8 mouse cellular contexts compared by ENCODE assay signal in the genomic region with DNA sequence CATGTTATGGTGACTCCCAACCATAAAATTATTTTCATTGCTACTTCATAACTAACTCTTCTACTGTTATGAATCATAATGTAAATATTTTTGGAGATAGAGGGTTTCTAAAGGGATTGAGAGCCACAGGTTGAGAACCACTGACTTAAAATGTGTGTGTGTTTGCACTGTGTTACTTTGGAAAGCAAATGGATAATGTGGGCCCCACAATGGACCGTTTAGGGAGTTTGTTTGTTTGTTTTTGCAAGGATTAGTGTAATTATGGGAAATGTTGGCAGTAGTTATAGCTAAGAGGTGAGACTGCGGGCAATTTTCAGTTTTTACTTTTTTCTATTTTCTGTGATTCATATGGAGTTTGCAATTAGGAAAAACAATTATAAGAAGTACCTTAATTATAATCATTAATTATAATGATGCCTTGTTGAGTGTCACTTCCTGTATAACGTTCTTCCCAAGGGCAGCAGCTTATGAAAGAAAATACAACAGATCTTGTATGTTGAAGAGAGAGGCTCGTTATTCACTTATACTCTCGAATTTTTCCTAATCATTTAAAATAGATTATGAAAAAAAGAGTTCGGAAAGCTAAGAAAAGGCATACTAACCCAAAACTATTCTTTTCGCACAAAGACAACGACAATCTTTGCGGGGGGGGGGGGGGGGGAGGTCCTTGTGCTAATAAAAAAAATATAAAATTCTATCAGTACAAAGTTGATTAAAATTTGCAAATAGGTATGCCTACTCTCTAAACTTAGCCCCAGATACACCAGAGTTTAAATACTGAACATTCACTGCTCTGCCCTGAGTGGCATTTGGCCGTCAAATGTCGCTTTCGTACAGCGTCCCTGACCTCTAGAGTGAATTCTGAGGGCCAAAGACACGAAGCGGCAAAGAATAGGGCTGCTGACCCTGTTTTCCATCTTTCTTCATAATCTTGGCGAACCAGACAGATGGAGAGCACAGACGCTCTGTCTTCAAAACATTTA. TPM values are rescaled to one million over a fixed set of nuclear protein-coding genes. Genes with fewer than 3 reads are reported as not detected.
DNase-seq lines count a peak whose midpoint lies in the region; ATAC-seq and TF ChIP-seq lines count a peak whose summit lies in the region.

No protein-coding gene starts in this region.

- peak overlapping the region; percentile 70 for H3K9ac ChIP-seq in heart, embryonic 12.5 days
- H3K9ac ChIP-seq in CH12.LX (ENCODE audit: insufficient read depth, low read depth) = peak overlapping the region; percentile 7
- peak overlapping the region; percentile 67 for H3K9ac ChIP-seq in embryonic facial prominence, embryonic 14.5 days (ENCODE audit: low read depth, low read length)
- H3K9ac ChIP-seq in hindbrain, postnatal 0 days (replicated peaks; ENCODE audit: low read length) = peak overlapping the region; percentile 40
- H3K9ac ChIP-seq in midbrain, embryonic 13.5 days (replicated peaks) = peak overlapping the region; percentile 52; the same call in 1 of the 2 replicates

- peak; percentile 3; the same call in 1 of the 2 replicates for TF ChIP-seq POLR2A in CH12.LX (IDR thresholded peaks at IDR 0.05; ENCODE audit: low read depth, low read length)

- no peaks in the 10 kb centered on the region for H3K9me3 ChIP-seq in heart, embryonic 12.5 days (replicated peaks)
- peaks cover 6% of the 10 kb centered on the region for H3K9me3 ChIP-seq in CH12.LX (replicated peaks; ENCODE audit: low read length)
- H3K9me3 ChIP-seq in embryonic facial prominence, embryonic 14.5 days (ENCODE audit: control insufficient read depth, low read length) = no peaks in the 10 kb centered on the region
- no peaks in the 10 kb centered on the region for H3K9me3 ChIP-seq in hindbrain, postnatal 0 days (ENCODE audit: low read length)
- H3K9me3 ChIP-seq in midbrain, embryonic 13.5 days = no peaks in the 10 kb centered on the region

- H3K27ac ChIP-seq in heart, embryonic 12.5 days (ENCODE audit: poor library complexity, severe bottlenecking) = peak overlapping the region; percentile 67
- no peak overlapping the region for H3K27ac ChIP-seq in CH12.LX (ENCODE audit: insufficient read depth, low read depth)
- H3K27ac ChIP-seq in embryonic facial prominence, embryonic 14.5 days (replicated peaks; ENCODE audit: low read depth, low read length) = peak overlapping the region; percentile 87
- H3K27ac ChIP-seq in hindbrain, postnatal 0 days = peak overlapping the region; percentile 43; the same call in 1 of the 2 replicates
- H3K27ac ChIP-seq in midbrain, embryonic 13.5 days = peak overlapping the region; percentile 27; the same call in 1 of the 2 replicates

- no peak for TF ChIP-seq EP300 in CH12.LX (IDR thresholded peaks at IDR 0.05; ENCODE audit: low read length)

- DNase-seq in heart, adult 8-10 months (ENCODE audit: low spot score) = no peak
- DNase-seq in CH12.LX (ENCODE audit: extremely low read depth) = no peak
- no peak for DNase-seq in embryonic facial prominence, embryonic 14.5 days (ENCODE audit: low spot score)
- no peak for DNase-seq in hindbrain, postnatal 0 days (ENCODE audit: low spot score)
- DNase-seq in natural killer cell, adult 2 months (ENCODE audit: low spot score in 2 of 2) = no peak
- DNase-seq in cerebellum, adult 9-10 months = no peak

- peak overlapping the region; percentile 76 for H3K4me3 ChIP-seq in heart, embryonic 12.5 days
- peak overlapping the region; percentile 65 to 92 (median 71) for H3K4me3 ChIP-seq in CH12.LX (replicated peaks in 1 of 3; ENCODE audit: low read depth in 2 of 3, low read length in 2 of 3, poor library complexity in 1 of 3)
- peak overlapping the region; percentile 72 for H3K4me3 ChIP-seq in embryonic facial prominence, embryonic 14.5 days (ENCODE audit: low read depth, low read length)
- H3K4me3 ChIP-seq in hindbrain, postnatal 0 days (ENCODE audit: low read length) = peak overlapping the region; percentile 67
- H3K4me3 ChIP-seq in midbrain, embryonic 13.5 days (replicated peaks) = peak overlapping the region; percentile 69

- no peaks in the 10 kb centered on the region for H3K27me3 ChIP-seq in heart, embryonic 12.5 days (replicated peaks)
- H3K27me3 ChIP-seq in CH12.LX (replicated peaks) = peaks cover 6% of the 10 kb centered on the region
- H3K27me3 ChIP-seq in embryonic facial prominence, embryonic 14.5 days (replicated peaks; ENCODE audit: control insufficient read depth, insufficient read depth, low read length) = no peaks in the 10 kb centered on the region
- no peaks in the 10 kb centered on the region for H3K27me3 ChIP-seq in hindbrain, postnatal 0 days (ENCODE audit: insufficient read depth, low read length)
- no peaks in the 10 kb centered on the region for H3K27me3 ChIP-seq in midbrain, embryonic 13.5 days

- H3K36me3 ChIP-seq in heart, embryonic 12.5 days = peaks cover 12% of the 10 kb centered on the region
- H3K36me3 ChIP-seq in CH12.LX (replicated peaks in 1 of 2; ENCODE audit: control insufficient read depth in 1 of 2, insufficient read depth in 1 of 2, low read length in 1 of 2) = peaks cover 0 to 14% of the 10 kb centered on the region in 2 experiments
- H3K36me3 ChIP-seq in embryonic facial prominence, embryonic 14.5 days (ENCODE audit: control insufficient read depth, insufficient read depth, low read length) = peaks cover 11% of the 10 kb centered on the region; the same call in 1 of the 2 replicates
- 0 out of 2 replicates have a peak, but pooled peaks cover 4% of the 10 kb centered on the region for H3K36me3 ChIP-seq in hindbrain, postnatal 0 days (ENCODE audit: insufficient read depth, low read length)
- H3K36me3 ChIP-seq in midbrain, embryonic 13.5 days = peaks cover 9% of the 10 kb centered on the region

- WGBS in heart, embryonic 12.5 days = 4% methylated on average over 17 of the region's 17 CpGs
- WGBS in embryonic facial prominence, embryonic 14.5 days = 3% methylated on average over 17 of the region's 17 CpGs
- 5% methylated on average over 17 of the region's 17 CpGs for WGBS in hindbrain, postnatal 0 days
- 3% methylated on average over 17 of the region's 17 CpGs for WGBS in midbrain, embryonic 13.5 days

- TF ChIP-seq CTCF in CH12.LX (conservative IDR thresholded peaks at IDR 0.05 in 1 of 2, IDR thresholded peaks at IDR 0.05 in 1 of 2; ENCODE audit: low read depth in 2 of 2, low read length in 2 of 2) = no peak
- TF ChIP-seq CTCF in hindbrain, postnatal 0 days (IDR thresholded peaks at IDR 0.05; ENCODE audit: low read depth) = no peak

- dilution Hi-C loops in CH12.LX (cut with MboI; ENCODE audit: extremely low pct_ligation_motif_present, extremely low pct_unique_long_range_greater_than_20kb, low sequenced_read_pairs) = no loop called here

- H3K4me2 ChIP-seq in heart, embryonic 12.5 days = peak overlapping the region; percentile 66
- peak overlapping the region; percentile 83 for H3K4me2 ChIP-seq in CH12.LX (ENCODE audit: insufficient read depth, low read depth, poor library complexity, severe bottlenecking)
- peak overlapping the region; percentile 59 for H3K4me2 ChIP-seq in embryonic facial prominence, embryonic 14.5 days (ENCODE audit: low read depth, low read length)
- peak overlapping the region; percentile 65 for H3K4me2 ChIP-seq in hindbrain, postnatal 0 days (ENCODE audit: low read depth, low read length)
- peak overlapping the region; percentile 62 for H3K4me2 ChIP-seq in midbrain, embryonic 13.5 days (replicated peaks)

- TF ChIP-seq RAD21 in CH12.LX (IDR thresholded peaks at IDR 0.05; ENCODE audit: low read depth, low read length) = no peak

- H3K4me1 ChIP-seq in heart, embryonic 12.5 days (replicated peaks) = 0 out of 2 replicates have a peak, but pooled peaks cover 2% of the 10 kb centered on the region
- H3K4me1 ChIP-seq in CH12.LX (ENCODE audit: control insufficient read depth in 1 of 2, insufficient read depth in 2 of 2) = peaks cover 0 to 12% of the 10 kb centered on the region in 2 experiments; a peak in 1 of 4 replicates
- H3K4me1 ChIP-seq in embryonic facial prominence, embryonic 14.5 days (ENCODE audit: control insufficient read depth, insufficient read depth, low read length) = peaks cover 5% of the 10 kb centered on the region; the same call in 1 of the 2 replicates
- no peaks in the 10 kb centered on the region for H3K4me1 ChIP-seq in hindbrain, postnatal 0 days (ENCODE audit: insufficient read depth, low read length)
- peaks cover 4% of the 10 kb centered on the region; the same call in 1 of the 2 replicates for H3K4me1 ChIP-seq in midbrain, embryonic 13.5 days (replicated peaks)

- peak; percentile 70 for ATAC-seq in heart, embryonic 12.5 days (ENCODE audit: insufficient number of reproducible peaks, low FRiP score)
- ATAC-seq in embryonic facial prominence, embryonic 14.5 days (ENCODE audit: low read depth) = peak; percentile 55
- ATAC-seq in hindbrain, postnatal 0 days = peak; percentile 65
- ATAC-seq in midbrain, embryonic 13.5 days = peak; percentile 62

- H3K79me2 ChIP-seq in CH12.LX (replicated peaks; ENCODE audit: control insufficient read depth, extremely low read depth, insufficient read depth, poor library complexity, severe bottlenecking) = no peaks in the 10 kb centered on the region

- in situ Hi-C loops in CH12.LX (cut with MboI; ENCODE audit: low pct_ligation_motif_present, low pct_unique_long_range_greater_than_20kb, low sequenced_read_pairs) = no loop called here

TF ChIP-seq in CH12.LX, 34 proteins besides CTCF, POLR2A, EP300 and RAD21 (continues in another document):
- no peak for TF ChIP-seq USF2 (conservative IDR thresholded peaks at IDR 0.05; ENCODE audit: low read depth, low read length)
- TF ChIP-seq USF1 (IDR thresholded peaks at IDR 0.05; ENCODE audit: low read depth, low read length) = no peak

RNA-seq across cellular contexts. Expression of gene Trim27, which starts 20.1 kb away (rescaled TPM):
- 98.2 and 103 TPM in 2 replicates for polyA plus RNA-seq in heart, embryonic 12.5 days (2016; fragmentation: Nextera tagmentation; extraction: Ambion mirVana)
- total RNA-seq in heart, adult 8-10 months (2022) = 10 to 100 TPM; 17.7 to 20.3 (median 19.3) TPM
- total RNA-seq in CH12.LX (2012; rRNA removed) (146 and 176 TPM in 2 replicates), CH12.LX (2014; rRNA removed) (134 and 141 TPM in 2 replicates)
- 185 and 198 TPM in 2 replicates for polyA plus RNA-seq in CH12.LX (2012; ENCODE audit: insufficient read length, low read depth)
- polyA plus RNA-seq in embryonic facial prominence, embryonic 14.5 days (2014; fragmentation: Nextera tagmentation; extraction: Ambion mirVana) = 111 and 127 TPM in 2 replicates
- 84.9 and 107 TPM in 2 replicates for total RNA-seq in hindbrain, postnatal 0 days (2014; rRNA removed)
- polyA plus RNA-seq in hindbrain, postnatal 0 days (2015; fragmentation: Nextera tagmentation; extraction: Ambion mirVana) = 68.3 and 69.1 TPM in 2 replicates
- polyA plus RNA-seq in midbrain, embryonic 13.5 days (2015; fragmentation: Nextera tagmentation; extraction: Ambion mirVana) = 87.2 and 95.5 TPM in 2 replicates

RNA-seq across cellular contexts. Expression of gene Olfr1368, which starts 53.7 kb away (rescaled TPM):
- not detected in 2 replicates for polyA plus RNA-seq in heart, embryonic 12.5 days (2016; fragmentation: Nextera tagmentation; extraction: Ambion mirVana)
- not detected for total RNA-seq in heart, adult 8-10 months (2022)
- total RNA-seq in CH12.LX (2012; rRNA removed) (not detected in 2 replicates), CH12.LX (2014; rRNA removed) (not detected in 2 replicates)
- polyA plus RNA-seq in CH12.LX (2012; ENCODE audit: insufficient read length, low read depth) = not detected in 2 replicates
- not detected in 2 replicates for polyA plus RNA-seq in embryonic facial prominence, embryonic 14.5 days (2014; fragmentation: Nextera tagmentation; extraction: Ambion mirVana)
- not detected in 2 replicates for total RNA-seq in hindbrain, postnatal 0 days (2014; rRNA removed)
- polyA plus RNA-seq in hindbrain, postnatal 0 days (2015; fragmentation: Nextera tagmentation; extraction: Ambion mirVana) = not detected in 2 replicates
- polyA plus RNA-seq in midbrain, embryonic 13.5 days (2015; fragmentation: Nextera tagmentation; extraction: Ambion mirVana) = not detected in 2 replicates

Comparison
In these comparisons a context has a peak if more than half of its experiments do, and no peak if none do; other contexts are left out.
1. H3K9ac ChIP-seq: peak in every context shown above with its lines; median percentile 70 in heart, embryonic 12.5 days; 67 in embryonic facial prominence, embryonic 14.5 days; 52 in midbrain, embryonic 13.5 days; 40 in hindbrain, postnatal 0 days; 7 in CH12.LX.